Mouse (Mus musculus): ENCODE measurements around the gene P3h4. TPM values are rescaled to one million over a fixed set of nuclear protein-coding genes. Genes with fewer than 3 reads are reported as not detected.

P3h4 gene
- polyA plus RNA-seq, 1 experiment from 2014 or later = 4.6 TPM

- no peak overlapping the region for H3K4me3 ChIP-seq (ENCODE audit: low read depth, low read length)
- H3K4me1 ChIP-seq (ENCODE audit: insufficient read depth) = no peaks in the 10 kb centered on the region
- H3K27ac ChIP-seq (ENCODE audit: low read depth) = no peak overlapping the region
- H3K36me3 ChIP-seq (replicated peaks; ENCODE audit: insufficient read depth, low read length) = no peaks in the 10 kb centered on the region
- H3K9ac ChIP-seq (replicated peaks) = no peak overlapping the region
- H3K4me2 ChIP-seq (ENCODE audit: low read depth, low read length) = no peak overlapping the region
- peaks cover 34% of the 10 kb centered on the region for H3K27me3 ChIP-seq (ENCODE audit: insufficient read depth, low read length)
- no peak for ATAC-seq
- H3K9me3 ChIP-seq (ENCODE audit: low read length) = no peaks in the 10 kb centered on the region
- TF ChIP-seq EP300 (IDR thresholded peaks at IDR 0.05; ENCODE audit: low read depth) (no peak), CTCF (IDR thresholded peaks at IDR 0.05; ENCODE audit: low read depth) (no peak)
- 51% methylated on average over 11 of the region's 11 CpGs for WGBS (ENCODE audit: insufficient replicate concordance)
- DNase-seq = no peak
These were observed 2.9 kb downstream of the P3h4 start for GRCm38 (mm10) chr11:100411736-100412135.

GRCm38 (mm10) chr11:100409686-100410085 lies 5.0 kb downstream of the P3h4 start:
- Histone ChIP-seq H3K36me3 (replicated peaks; ENCODE audit: insufficient read depth, low read length) (no peaks in the 10 kb centered on the region), H3K4me3 (ENCODE audit: low read depth, low read length) (no peak overlapping the region), H3K9me3 (ENCODE audit: low read length) (no peaks in the 10 kb centered on the region), H3K4me1 (ENCODE audit: insufficient read depth) (no peaks in the 10 kb centered on the region), H3K4me2 (ENCODE audit: low read depth, low read length) (no peak overlapping the region), H3K27ac (ENCODE audit: low read depth) (no peak overlapping the region), H3K27me3 (ENCODE audit: insufficient read depth, low read length) (peaks cover 18% of the 10 kb centered on the region), H3K9ac (replicated peaks) (no peak overlapping the region)
- 74% methylated on average over 3 of the region's 3 CpGs for WGBS (ENCODE audit: insufficient replicate concordance)
- TF ChIP-seq EP300 (IDR thresholded peaks at IDR 0.05; ENCODE audit: low read depth) = no peak
- no peak for TF ChIP-seq CTCF (IDR thresholded peaks at IDR 0.05; ENCODE audit: low read depth)
- ATAC-seq (no peak), DNase-seq (no peak)

GRCm38 (mm10) chr11:100408835-100409462 lies 5.7 kb downstream of the P3h4 start:
- Histone ChIP-seq H3K36me3 (replicated peaks; ENCODE audit: insufficient read depth, low read length) (no peaks in the 10 kb centered on the region), H3K9me3 (ENCODE audit: low read length) (no peaks in the 10 kb centered on the region), H3K27me3 (ENCODE audit: insufficient read depth, low read length) (peaks cover 11% of the 10 kb centered on the region), H3K4me3 (ENCODE audit: low read depth, low read length) (no peak overlapping the region), H3K27ac (ENCODE audit: low read depth) (no peak overlapping the region), H3K9ac (replicated peaks) (no peak overlapping the region), H3K4me1 (ENCODE audit: insufficient read depth) (no peaks in the 10 kb centered on the region), H3K4me2 (ENCODE audit: low read depth, low read length) (no peak overlapping the region)
- TF ChIP-seq CTCF (IDR thresholded peaks at IDR 0.05; ENCODE audit: low read depth) (no peak), EP300 (IDR thresholded peaks at IDR 0.05; ENCODE audit: low read depth) (no peak)
- 82% methylated on average over 12 of the region's 12 CpGs for WGBS (ENCODE audit: insufficient replicate concordance)
- ATAC-seq = no peak
- no peak for DNase-seq

- Histone ChIP-seq H3K36me3 (replicated peaks; ENCODE audit: insufficient read depth, low read length) (no peaks in the 10 kb centered on the region), H3K4me1 (ENCODE audit: insufficient read depth) (no peaks in the 10 kb centered on the region), H3K9me3 (ENCODE audit: low read length) (no peaks in the 10 kb centered on the region), H3K4me2 (ENCODE audit: low read depth, low read length) (no peak overlapping the region), H3K27me3 (ENCODE audit: insufficient read depth, low read length) (peaks cover 4% of the 10 kb centered on the region; the same call in 1 of the 2 replicates), H3K4me3 (ENCODE audit: low read depth, low read length) (no peak overlapping the region), H3K9ac (replicated peaks) (no peak overlapping the region), H3K27ac (ENCODE audit: low read depth) (no peak overlapping the region)
- TF ChIP-seq CTCF (IDR thresholded peaks at IDR 0.05; ENCODE audit: low read depth) (peak; percentile 80), EP300 (IDR thresholded peaks at IDR 0.05; ENCODE audit: low read depth) (no peak)
- DNase-seq = peak; percentile 74
- 36% methylated on average over 10 of the region's 10 CpGs for WGBS (ENCODE audit: insufficient replicate concordance)
- ATAC-seq = 0 out of 2 replicates have a peak, but pooled peaks have one; percentile 41
These were observed 6.4 kb downstream of the P3h4 start for GRCm38 (mm10) chr11:100408076-100408834.

GRCm38 (mm10) chr11:100406995-100407705 lies 7.5 kb downstream of the P3h4 start:
- TF ChIP-seq EP300 (IDR thresholded peaks at IDR 0.05; ENCODE audit: low read depth) = no peak
- no peak for TF ChIP-seq CTCF (IDR thresholded peaks at IDR 0.05; ENCODE audit: low read depth)
- DNase-seq (no peak), ATAC-seq (no peak)
- WGBS (ENCODE audit: insufficient replicate concordance) = 75% methylated on average over 5 of the region's 5 CpGs
- H3K4me3 ChIP-seq (ENCODE audit: low read depth, low read length) = no peak overlapping the region
- no peaks in the 10 kb centered on the region for H3K36me3 ChIP-seq (replicated peaks; ENCODE audit: insufficient read depth, low read length)
- no peak overlapping the region for H3K9ac ChIP-seq (replicated peaks)
- no peaks in the 10 kb centered on the region for H3K9me3 ChIP-seq (ENCODE audit: low read length)
- peaks cover 5% of the 10 kb centered on the region for H3K4me1 ChIP-seq (ENCODE audit: insufficient read depth)
- no peaks in the 10 kb centered on the region; the same call in 1 of the 2 replicates for H3K27me3 ChIP-seq (ENCODE audit: insufficient read depth, low read length)
- no peak overlapping the region for H3K4me2 ChIP-seq (ENCODE audit: low read depth, low read length)
- no peak overlapping the region for H3K27ac ChIP-seq (ENCODE audit: low read depth)

GRCm38 (mm10) chr11:100406273-100406672 lies 8.4 kb downstream of the P3h4 start:
- Histone ChIP-seq H3K4me2 (ENCODE audit: low read depth, low read length) (no peak overlapping the region), H3K4me1 (ENCODE audit: insufficient read depth) (peaks cover 7% of the 10 kb centered on the region), H3K4me3 (ENCODE audit: low read depth, low read length) (no peak overlapping the region), H3K27me3 (ENCODE audit: insufficient read depth, low read length) (no peaks in the 10 kb centered on the region), H3K36me3 (replicated peaks; ENCODE audit: insufficient read depth, low read length) (no peaks in the 10 kb centered on the region), H3K9ac (replicated peaks) (no peak overlapping the region), H3K27ac (ENCODE audit: low read depth) (no peak overlapping the region), H3K9me3 (ENCODE audit: low read length) (no peaks in the 10 kb centered on the region)
- ATAC-seq = no peak
- TF ChIP-seq EP300 (IDR thresholded peaks at IDR 0.05; ENCODE audit: low read depth) (no peak), CTCF (IDR thresholded peaks at IDR 0.05; ENCODE audit: low read depth) (no peak)
- no peak for DNase-seq
- WGBS (ENCODE audit: insufficient replicate concordance) = 78% methylated on average over 8 of the region's 8 CpGs

All from liver, postnatal 0 days (tissue).